Mouse (Mus musculus) ES-E14 (cell line): Measurements from ENCODE around the gene Rdh5.

Experiments
- MAFK ChIP-seq: IDR thresholded peaks from 2 replicates; pipeline ENCODE4 v1.6.1; 2014; ENCODE audit warnings: mild to moderate bottlenecking, low read depth, low read length, inconsistent platforms; ENCODE audit not compliant: insufficient read depth
- ZNF384 ChIP-seq: IDR thresholded peaks from 2 replicates; pipeline ENCODE4 v1.6.1; 2012; ENCODE audit warnings: low read depth, low read length, inconsistent platforms

- no peak for TF ChIP-seq ZNF384
- no peak for TF ChIP-seq MAFK
Observed at GRCm38 (mm10) chr10:128960142-128960541, 37.5 kb upstream of the Rdh5 start.
